Mouse (Mus musculus) left cerebral cortex, adult 8-10 months (tissue): ENCODE measurements around the gene Arsa. TPM values are rescaled to one million over a fixed set of nuclear protein-coding genes. Genes with fewer than 3 reads are reported as not detected.

Experiments
- DNase-seq, 2 experiments: peaks; one replicate each; pipeline ENCODE4 v3.0.0; 2022; ENCODE audit warnings: low spot score in 2 of 2
- total RNA-seq, 4 experiments: library from RNA; stranded (reverse); gene quantifications; 2 replicates each; pipeline ENCODE4 v1.2.4; 2022

The Arsa gene
- total RNA-seq, 4 experiments from 2014 or later, result 31.8 to 37.3 (median 35.9) TPM

- DNase-seq, result no peak
Measured at GRCm38 (mm10) chr15:89496131-89496530, 18.9 kb upstream of the Arsa start.

GRCm38 (mm10) chr15:89494970-89495369 lies 17.7 kb upstream of the Arsa start:
- no peak for DNase-seq

DNA sequence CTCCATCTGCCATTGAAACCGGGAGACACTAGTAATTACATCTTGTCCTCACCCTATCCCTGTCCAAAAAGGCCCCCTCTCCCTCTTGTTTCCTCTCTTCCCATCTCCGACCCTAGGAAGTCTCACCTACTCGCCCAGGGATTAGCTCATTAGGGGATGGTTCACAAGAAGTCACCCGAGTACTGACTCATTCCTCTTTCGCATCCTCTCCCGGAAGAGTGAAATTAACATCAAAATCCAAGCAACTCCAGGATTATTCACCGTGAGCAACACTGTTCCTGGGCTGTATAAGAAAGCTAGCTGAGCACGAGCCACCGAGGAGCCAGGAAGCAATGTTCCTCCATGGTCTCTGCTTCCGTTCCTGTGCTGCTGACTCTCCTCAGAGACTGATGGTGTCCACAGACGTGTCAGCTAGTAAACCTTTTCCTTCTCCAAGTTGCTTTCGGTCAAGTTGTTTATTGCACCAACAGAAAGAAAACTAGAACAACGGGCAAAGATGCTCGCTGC lies 11.4 kb upstream of the Arsa start:
- DNase-seq, result no peak

DNA sequence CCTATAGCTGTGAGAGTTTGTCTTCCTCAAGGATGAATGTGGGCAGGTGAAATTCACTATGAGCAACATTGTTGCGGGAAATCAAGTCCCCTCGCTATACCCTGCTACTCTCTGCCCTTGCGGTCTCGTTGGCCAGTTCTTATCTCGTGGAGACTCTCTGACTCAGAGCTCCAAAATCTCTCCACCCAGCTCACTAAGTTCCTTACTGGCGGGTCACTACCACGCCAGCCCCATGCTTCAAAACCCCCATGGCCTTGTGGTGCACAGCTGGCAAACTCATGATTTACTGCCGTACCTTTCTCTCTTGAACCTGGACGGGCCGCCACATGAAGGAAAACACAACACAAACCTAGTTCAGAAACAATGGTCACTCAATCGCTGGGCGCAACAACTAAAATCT lies 11.0 kb upstream of the Arsa start:
- DNase-seq, result no peak

GRCm38 (mm10) chr15:89480584-89480983 lies 3.4 kb upstream of the Arsa start:
- DNase-seq, result no peak

GRCm38 (mm10) chr15:89478622-89479021 lies 1.4 kb upstream of the Arsa start:
- DNase-seq, result no peak

DNA sequence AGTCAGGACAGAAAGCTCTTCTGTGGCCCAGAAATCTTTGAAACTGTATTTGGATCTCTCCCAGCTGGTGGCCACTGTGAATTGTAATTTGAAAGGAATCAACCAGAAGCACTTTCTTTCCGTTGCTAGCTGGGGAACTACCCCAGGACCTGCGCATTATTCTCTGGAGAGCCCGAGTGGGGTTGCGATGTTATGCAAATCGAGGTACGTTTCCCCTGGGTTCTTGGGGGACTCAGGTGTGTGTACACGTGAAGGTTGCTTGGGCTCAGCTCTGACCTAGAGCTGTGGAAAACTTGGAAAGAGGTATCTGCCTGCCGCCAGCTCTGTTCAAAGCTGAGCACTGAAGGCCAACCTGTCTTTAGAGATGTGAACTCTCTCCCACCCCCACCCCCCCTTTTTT lies 581 bp upstream of the Arsa start:
- DNase-seq, result no peak

- DNase-seq, result no peak
Measured at GRCm38 (mm10) chr15:89476475-89476815, 780 bp downstream of the Arsa start.

- peak; percentile 81 to 93 for DNase-seq
Measured at GRCm38 (mm10) chr15:89475611-89476474, 1.4 kb downstream of the Arsa start.

DNA sequence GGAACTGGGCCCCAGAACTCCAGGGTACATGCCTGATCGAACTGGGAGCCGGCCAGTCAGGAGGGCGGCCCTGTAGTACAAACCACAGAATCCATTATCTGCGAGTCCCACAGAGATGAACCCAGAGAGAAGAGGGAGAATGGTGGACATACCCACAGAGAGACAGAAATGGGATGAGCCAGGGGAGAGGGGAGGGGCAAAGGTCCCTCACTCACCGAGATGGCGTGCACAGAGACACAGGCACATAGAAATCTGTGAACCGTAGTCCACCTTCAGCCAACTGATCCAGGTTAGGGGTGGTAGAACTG lies 2.0 kb downstream of the Arsa start:
- no peak for DNase-seq

- no peak for DNase-seq
Measured at GRCm38 (mm10) chr15:89474596-89475292, 2.5 kb downstream of the Arsa start.

DNA sequence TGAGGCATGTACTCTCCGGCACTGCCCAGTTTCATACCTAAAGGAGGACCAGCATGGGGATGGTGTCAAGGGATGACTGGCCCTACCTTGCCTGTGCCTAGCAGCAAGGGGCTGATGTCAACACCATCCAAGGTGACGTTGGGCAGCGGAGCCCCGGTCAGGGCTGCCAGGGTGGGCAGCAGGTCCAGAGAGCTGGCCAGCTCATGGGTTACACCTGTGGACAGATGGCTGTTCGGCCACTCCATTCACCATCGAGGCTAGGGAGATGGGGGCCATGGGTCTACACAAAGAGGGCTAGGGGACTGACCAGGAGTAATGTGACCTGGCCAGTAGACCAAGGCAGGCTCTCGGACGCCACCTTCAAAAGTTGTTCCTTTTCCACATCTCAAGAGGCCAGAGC lies 3.3 kb downstream of the Arsa start:
- DNase-seq, result no peak

GRCm38 (mm10) chr15:89473370-89473769 lies 3.9 kb downstream of the Arsa start:
- no peak for DNase-seq

GRCm38 (mm10) chr15:89471476-89471875 lies 5.7 kb downstream of the Arsa start:
- DNase-seq, result no peak

DNA sequence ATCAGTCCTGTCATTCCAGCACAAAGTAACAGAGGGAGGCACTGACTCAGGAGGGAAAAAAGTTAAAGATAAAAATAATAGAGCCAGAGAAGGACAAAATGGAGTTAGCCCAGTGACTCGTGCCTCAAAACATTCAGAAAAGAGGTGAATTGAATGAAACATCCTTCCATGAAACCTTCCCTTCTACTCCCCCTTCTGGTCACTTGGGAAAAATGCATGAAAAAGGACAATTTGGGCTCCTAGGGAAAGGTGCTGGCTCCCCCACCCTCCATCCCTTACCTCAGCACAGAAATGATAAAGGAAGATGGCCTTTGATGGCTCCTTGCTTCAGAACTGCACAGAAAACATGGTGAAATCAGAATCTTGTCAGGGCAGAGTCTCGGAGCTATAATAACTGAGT lies 8.6 kb downstream of the Arsa start:
- DNase-seq, result no peak

- no peak for DNase-seq
Measured at GRCm38 (mm10) chr15:89465052-89465451, 12.2 kb downstream of the Arsa start.

- DNase-seq, result no peak
Measured at GRCm38 (mm10) chr15:89463334-89464235, 13.6 kb downstream of the Arsa start.

DNA sequence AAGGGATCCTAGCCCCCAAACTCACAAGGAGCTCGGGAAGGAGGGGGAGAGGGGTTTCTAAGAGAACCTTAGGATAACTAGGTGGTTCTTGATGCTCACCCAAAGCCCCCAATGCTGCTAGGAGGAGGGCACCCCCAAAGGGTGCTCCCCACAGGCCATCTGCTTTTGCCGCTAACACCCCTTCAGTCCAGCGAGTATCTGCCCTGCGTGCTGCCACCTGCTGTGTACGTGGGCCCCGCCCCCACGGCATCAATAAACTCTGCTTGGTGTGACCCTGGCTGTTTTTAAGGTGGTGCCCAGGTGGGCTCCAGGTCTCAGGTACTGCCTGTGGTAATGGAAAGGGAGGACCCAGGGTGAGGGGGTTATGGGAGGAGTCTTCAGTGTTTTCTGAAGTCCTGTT lies 15.0 kb downstream of the Arsa start:
- DNase-seq, result no peak

GRCm38 (mm10) chr15:89461321-89461720 lies 15.9 kb downstream of the Arsa start:
- no peak for DNase-seq

DNA sequence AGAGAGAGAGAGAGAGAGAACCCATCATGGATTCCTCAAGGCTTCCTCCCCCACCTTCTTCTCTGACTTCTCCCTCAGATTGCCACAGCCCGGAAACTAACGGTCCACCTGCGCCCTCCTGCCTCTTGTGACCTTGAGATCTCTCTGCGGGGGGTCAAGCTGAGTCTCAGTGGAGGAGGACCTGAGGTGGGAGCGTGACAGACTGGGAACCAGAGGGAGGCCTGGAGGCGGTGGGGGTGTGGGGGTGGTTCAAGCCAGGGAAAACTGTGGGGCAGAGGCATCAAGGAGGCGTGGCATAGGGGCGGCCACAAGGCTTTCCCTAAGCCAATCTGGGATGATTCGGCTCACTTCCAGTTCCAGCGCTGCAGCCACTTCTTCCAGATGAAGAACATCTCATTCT lies 16.9 kb downstream of the Arsa start:
- DNase-seq, result no peak

- DNase-seq, result no peak
Measured at GRCm38 (mm10) chr15:89459821-89460220, 17.4 kb downstream of the Arsa start.

- no peak for DNase-seq
Measured at GRCm38 (mm10) chr15:89458942-89459341, 18.3 kb downstream of the Arsa start.
